Mouse (Mus musculus) midbrain, postnatal 0 days (tissue): Measurements from ENCODE around the gene Efemp2. TPM values are rescaled to one million over a fixed set of nuclear protein-coding genes. Genes with fewer than 3 reads are reported as not detected.

Experiments
- ATAC-seq: fragments of 200-750 bp; cut with Nextera tagmentation; 2 replicates; pipeline ENCODE4 v1.8.0; 2017; ENCODE audit warnings: moderate number of reproducible peaks, mild to moderate bottlenecking, moderate TSS enrichment, moderate library complexity; ENCODE audit not compliant: low FRiP score
- DNase-seq: peaks from one replicate; pipeline ENCODE4 v3.0.0-alpha.2; 2015; ENCODE audit warnings: low spot score
- H3K27ac ChIP-seq: fragments of 300-500 bp; sonication (generic); 2 replicates; pipeline ENCODE4 v1.5.1; 2014; ENCODE audit warnings: low read depth, mild to moderate bottlenecking, low read length, mixed read lengths
- H3K27me3 ChIP-seq: fragments of 300-500 bp; sonication (generic); 2 replicates; pipeline ENCODE4 v1.6.1; 2014; ENCODE audit warnings: low read length, control low read depth, mixed read lengths; ENCODE audit not compliant: insufficient read depth
- H3K36me3 ChIP-seq: fragments of 300-500 bp; sonication (generic); 2 replicates; pipeline ENCODE4 v1.6.1; 2014; ENCODE audit warnings: low read length, control low read depth, mixed read lengths; ENCODE audit not compliant: insufficient read depth
- H3K4me1 ChIP-seq: fragments of 300-500 bp; sonication (generic); 2 replicates; pipeline ENCODE4 v1.6.1; 2014; ENCODE audit warnings: mild to moderate bottlenecking, control low read depth, antibody characterized with exemption, low read length, mixed read lengths; ENCODE audit not compliant: insufficient read depth
- H3K4me2 ChIP-seq: fragments of 300-500 bp; sonication (generic); 2 replicates; pipeline ENCODE4 v1.6.1; 2014; ENCODE audit warnings: low read depth, mild to moderate bottlenecking, low read length, mixed read lengths; ENCODE audit not compliant: poor library complexity, severe bottlenecking
- H3K4me3 ChIP-seq: fragments of 300-500 bp; sonication (generic); 2 replicates; pipeline ENCODE4 v1.5.1; 2014; ENCODE audit warnings: low read depth, mild to moderate bottlenecking, low read length, moderate library complexity
- H3K9ac ChIP-seq: fragments of 300-500 bp; sonication (generic); replicated peaks from 2 replicates; pipeline ENCODE4 v1.6.1; 2014; ENCODE audit warnings: mild to moderate bottlenecking, low read length, moderate library complexity, mixed read lengths; ENCODE audit not compliant: poor library complexity, severe bottlenecking
- H3K9me3 ChIP-seq: fragments of 300-500 bp; sonication (generic); 2 replicates; pipeline ENCODE4 v1.6.1; 2016; ENCODE audit warnings: low read length, control low read depth
- CTCF ChIP-seq: IDR thresholded peaks from 2 replicates; pipeline ENCODE4 v1.5.1; 2016; ENCODE audit warnings: antibody characterized with exemption, mild to moderate bottlenecking
- WGBS: fragments of 180-500 bp; shearing (Covaris S2); extraction: QIAGEN DNeasy Blood & Tissue Kit; methylation state at CpG from one replicate; pipeline ENCODE4 v1.1.7; 2014; 5-methylcytosine and 5-hydroxymethylcytosine counted together
- polyA plus RNA-seq: library from polyadenylated mRNA; unstranded; fragments of >200 nt; fragmentation: Nextera tagmentation; extraction: Ambion mirVana; gene quantifications from 2 replicates; pipeline ENCODE4 v1.2.1, GENCODE M21; 2015
- total RNA-seq: library from RNA; depleted of rRNA; stranded (reverse); fragments of >200 nt; gene quantifications from 2 replicates; pipeline ENCODE4 v1.2.3, GENCODE M21; 2014

Gene Efemp2
- total and polyA plus RNA-seq, 2 experiments from 2014 or later = 32.9 to 35.2 TPM

DNA sequence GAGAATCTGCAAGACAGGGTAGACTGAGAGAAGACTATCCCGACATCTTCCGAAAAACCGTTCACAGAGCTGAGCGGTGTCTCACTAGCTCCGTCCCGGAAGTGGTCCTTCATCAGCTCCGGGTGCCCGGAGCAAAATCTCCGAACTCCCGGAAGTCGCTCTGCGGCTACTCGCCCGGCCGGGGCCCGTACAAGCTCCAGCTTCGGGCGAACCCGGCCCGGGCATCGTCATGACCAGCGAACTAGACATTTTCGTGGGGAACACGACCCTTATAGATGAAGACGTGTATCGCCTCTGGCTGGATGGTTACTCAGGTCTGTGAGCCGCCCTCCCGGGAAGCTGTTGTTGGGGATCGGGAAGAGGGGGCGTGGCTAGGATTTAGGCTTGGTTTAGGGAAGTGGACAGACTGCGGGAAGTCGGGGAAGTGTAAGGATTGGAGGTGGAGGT is 13.3 kb upstream of the Efemp2 start, which contains the start of gene Fibp:
TSS of gene Fibp (plus strand) at position 151 of the 447 bp plus-strand sequence.
- no peak for TF ChIP-seq CTCF
- H3K4me1 ChIP-seq = peaks cover 13% of the 10 kb centered on the region
- H3K9me3 ChIP-seq = no peaks in the 10 kb centered on the region
- H3K27me3 ChIP-seq = no peaks in the 10 kb centered on the region
- peaks cover 16% of the 10 kb centered on the region for H3K36me3 ChIP-seq
- peak within 1 kb of the TSS; percentile 94 for H3K4me2 ChIP-seq
- peak within 1 kb of the TSS; percentile 76 for H3K27ac ChIP-seq
- H3K9ac ChIP-seq = peak within 1 kb of the TSS; percentile 77
- DNase-seq = peak; percentile 95
- H3K4me3 ChIP-seq = peak within 1 kb of the TSS; percentile 74
- under 1% methylated on average over 32 of the region's 32 CpGs for WGBS
- peak; percentile 73 for ATAC-seq

DNA sequence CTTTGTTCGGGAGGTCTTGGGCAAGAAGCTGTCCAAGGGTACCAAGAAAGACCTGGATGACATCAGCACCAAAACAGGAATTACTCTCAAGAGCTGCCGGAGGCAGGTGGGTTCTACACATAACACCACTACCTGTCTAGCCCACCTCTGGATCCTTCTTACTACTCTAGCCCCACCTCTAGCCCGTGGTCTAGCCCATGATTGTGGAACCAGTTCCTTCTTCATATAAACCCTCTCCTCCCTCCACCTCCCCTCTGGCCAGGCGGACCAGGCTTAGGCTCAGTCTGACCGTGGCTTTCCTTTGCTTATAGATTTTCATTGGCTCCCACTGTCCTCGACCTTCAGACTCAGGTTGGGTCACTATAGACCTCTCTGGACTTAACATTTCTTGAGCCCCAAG is 12.3 kb upstream of the Efemp2 start:
- H3K4me3 ChIP-seq = peak overlapping the region; percentile 74
- ATAC-seq (no peak), DNase-seq (no peak)
- H3K36me3 ChIP-seq = peaks cover 25% of the 10 kb centered on the region
- peaks cover 5% of the 10 kb centered on the region for H3K4me1 ChIP-seq
- H3K4me2 ChIP-seq = peak overlapping the region; percentile 94
- H3K27ac ChIP-seq = no peak overlapping the region
- H3K9me3 ChIP-seq = no peaks in the 10 kb centered on the region
- WGBS = 86% methylated on average over 6 of the region's 6 CpGs
- H3K9ac ChIP-seq = peak overlapping the region; percentile 77
- no peaks in the 10 kb centered on the region for H3K27me3 ChIP-seq
- TF ChIP-seq CTCF = no peak

DNA sequence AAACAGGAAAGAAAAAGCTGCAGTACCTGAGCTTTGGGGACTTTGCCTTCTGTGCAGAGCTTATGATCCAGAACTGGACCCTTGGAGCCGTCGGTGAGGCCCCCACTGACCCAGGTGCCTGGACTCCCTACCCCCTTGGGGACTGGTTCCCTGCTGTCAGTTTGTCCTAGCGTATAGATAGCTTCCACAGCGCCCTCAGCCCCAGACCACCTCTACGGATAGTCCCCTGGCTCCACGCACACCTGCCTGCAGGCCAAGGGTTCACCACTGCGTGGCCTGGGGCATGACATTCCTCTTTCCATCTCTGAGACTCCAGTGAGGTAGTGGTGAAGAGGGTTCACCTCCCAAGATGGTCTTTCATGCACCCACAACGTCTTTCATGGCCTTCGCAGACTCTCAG is 10.5 kb upstream of the Efemp2 start:
- peaks cover 36% of the 10 kb centered on the region for H3K36me3 ChIP-seq
- peaks cover 5% of the 10 kb centered on the region; the same call in 1 of the 2 replicates for H3K4me1 ChIP-seq

DNA sequence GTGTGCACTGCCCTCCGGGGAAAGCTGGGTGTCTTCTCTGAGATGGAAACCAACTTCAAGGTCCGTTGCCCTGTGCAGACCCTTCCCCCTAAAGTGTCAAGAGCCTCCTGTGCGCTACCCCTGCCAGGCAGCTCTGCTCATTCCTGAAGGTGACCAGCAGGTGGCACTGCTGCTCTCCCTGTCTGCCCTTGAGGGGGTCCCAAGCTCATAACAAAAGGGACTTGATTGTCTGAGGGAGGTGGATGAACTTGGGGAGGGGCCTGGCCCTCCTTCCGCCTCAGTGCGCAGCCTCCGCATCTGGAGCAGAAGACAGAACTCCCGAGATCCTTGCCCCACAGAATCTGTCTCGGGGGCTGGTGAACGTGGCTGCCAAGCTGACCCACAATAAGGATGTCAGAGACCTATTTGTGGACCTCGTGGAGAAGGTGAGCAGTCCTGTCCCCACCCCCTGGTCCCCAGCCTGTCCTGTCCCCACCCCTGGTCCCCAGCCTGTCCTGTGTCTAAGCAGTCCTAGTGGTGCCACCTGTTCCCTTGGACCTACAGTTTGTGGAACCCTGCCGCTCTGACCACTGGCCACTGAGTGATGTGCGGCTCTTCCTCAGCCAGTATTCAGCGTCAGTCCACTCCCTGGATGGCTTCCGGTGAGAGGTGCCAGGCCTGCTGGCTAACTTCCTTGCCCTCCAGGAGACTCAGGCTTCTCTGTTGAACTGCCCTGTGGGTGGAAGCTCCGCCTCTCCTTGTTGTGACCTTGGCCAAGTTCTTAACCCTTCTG is 9.8 kb upstream of the Efemp2 start:
- ATAC-seq = peak; percentile 45
- peak overlapping the region; percentile 39 for H3K9ac ChIP-seq
- H3K27me3 ChIP-seq = no peaks in the 10 kb centered on the region
- H3K27ac ChIP-seq = peak overlapping the region; percentile 62
- no peaks in the 10 kb centered on the region for H3K9me3 ChIP-seq
- peak overlapping the region; percentile 21; the same call in 1 of the 2 replicates for H3K4me3 ChIP-seq
- 31% methylated on average over 15 of the region's 15 CpGs for WGBS
- peaks cover 36% of the 10 kb centered on the region for H3K36me3 ChIP-seq
- H3K4me1 ChIP-seq = peaks cover 5% of the 10 kb centered on the region; the same call in 1 of the 2 replicates
- TF ChIP-seq CTCF = peak; percentile 94
- DNase-seq = peak; percentile 82
- H3K4me2 ChIP-seq = peak overlapping the region; percentile 43

More for the DNA sequence above, 10.5 kb upstream of the Efemp2 start:
- no peak overlapping the region for H3K27ac ChIP-seq
- H3K9ac ChIP-seq = no peak overlapping the region
- H3K4me3 ChIP-seq = no peak overlapping the region
- H3K9me3 ChIP-seq = no peaks in the 10 kb centered on the region
- 94% methylated on average over 9 of the region's 9 CpGs for WGBS
- no peak overlapping the region for H3K4me2 ChIP-seq
- no peak for DNase-seq
- no peaks in the 10 kb centered on the region for H3K27me3 ChIP-seq
- no peak for TF ChIP-seq CTCF
- ATAC-seq = no peak

DNA sequence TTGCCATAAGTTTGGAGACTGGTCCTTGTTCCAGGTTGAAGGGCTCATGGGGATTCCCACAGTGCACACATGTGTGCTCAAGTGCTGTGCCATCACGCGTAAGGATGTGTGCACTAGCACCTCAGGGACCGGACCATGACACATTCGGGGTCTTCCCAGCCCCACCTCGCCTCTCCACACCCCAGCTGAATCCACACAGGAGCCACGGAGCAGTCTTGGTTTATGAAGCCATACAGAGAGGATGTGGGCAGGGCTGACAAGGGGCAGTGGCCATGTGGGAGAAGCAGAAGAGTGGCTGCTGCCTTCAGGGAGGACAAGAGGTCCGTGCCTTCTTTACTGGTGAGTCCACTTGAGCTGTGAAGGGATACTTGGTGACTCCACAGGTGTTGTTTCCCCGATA is 8.7 kb upstream of the Efemp2 start:
- peaks cover 5% of the 10 kb centered on the region; the same call in 1 of the 2 replicates for H3K4me1 ChIP-seq
- H3K4me3 ChIP-seq = no peak overlapping the region
- 94% methylated on average over 8 of the region's 8 CpGs for WGBS
- TF ChIP-seq CTCF = no peak
- ATAC-seq (no peak), DNase-seq (no peak)
- peaks cover 36% of the 10 kb centered on the region for H3K36me3 ChIP-seq
- H3K27ac ChIP-seq = no peak overlapping the region
- no peak overlapping the region for H3K4me2 ChIP-seq
- H3K27me3 ChIP-seq = no peaks in the 10 kb centered on the region
- H3K9me3 ChIP-seq = no peaks in the 10 kb centered on the region
- no peak overlapping the region for H3K9ac ChIP-seq

DNA sequence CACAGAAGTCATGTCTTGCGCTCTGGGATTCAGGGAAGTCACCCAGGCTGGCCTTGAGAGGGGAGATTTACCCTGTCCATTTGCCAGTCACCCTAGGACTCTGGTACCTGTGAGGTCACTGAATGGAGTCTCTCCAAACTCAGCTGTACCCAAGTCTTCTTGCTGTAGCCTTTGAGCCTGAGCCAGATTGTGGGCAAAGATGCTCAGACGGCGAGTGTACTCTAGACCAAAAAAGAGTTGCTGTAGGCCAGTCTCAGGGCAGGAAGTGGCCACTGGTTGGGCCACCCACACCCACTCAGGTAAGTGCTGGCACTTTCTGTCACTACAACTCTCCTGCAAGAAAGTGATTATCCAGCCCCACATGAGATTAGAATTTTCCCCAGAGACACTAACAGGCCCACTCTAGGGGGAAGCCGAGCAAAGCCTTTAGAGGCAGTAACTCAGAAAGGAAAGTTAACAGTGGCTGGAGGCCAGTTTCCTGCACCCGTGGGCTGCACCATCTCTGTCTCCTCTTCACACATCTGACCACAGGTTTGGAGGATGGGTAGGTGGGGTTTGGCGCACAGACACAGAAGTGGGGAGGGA is 6.7 kb upstream of the Efemp2 start:
- peaks cover 36% of the 10 kb centered on the region for H3K36me3 ChIP-seq
- H3K27me3 ChIP-seq = no peaks in the 10 kb centered on the region
- H3K4me3 ChIP-seq = no peak overlapping the region
- DNase-seq = no peak
- no peak for ATAC-seq
- H3K4me2 ChIP-seq = no peak overlapping the region
- 94% methylated on average over 6 of the region's 6 CpGs for WGBS
- H3K9me3 ChIP-seq = no peaks in the 10 kb centered on the region
- no peaks in the 10 kb centered on the region for H3K4me1 ChIP-seq
- no peak overlapping the region for H3K9ac ChIP-seq
- no peak overlapping the region for H3K27ac ChIP-seq
- TF ChIP-seq CTCF = no peak
